Mouse (Mus musculus): Measurements from ENCODE around the gene Gm4792.

DNA sequence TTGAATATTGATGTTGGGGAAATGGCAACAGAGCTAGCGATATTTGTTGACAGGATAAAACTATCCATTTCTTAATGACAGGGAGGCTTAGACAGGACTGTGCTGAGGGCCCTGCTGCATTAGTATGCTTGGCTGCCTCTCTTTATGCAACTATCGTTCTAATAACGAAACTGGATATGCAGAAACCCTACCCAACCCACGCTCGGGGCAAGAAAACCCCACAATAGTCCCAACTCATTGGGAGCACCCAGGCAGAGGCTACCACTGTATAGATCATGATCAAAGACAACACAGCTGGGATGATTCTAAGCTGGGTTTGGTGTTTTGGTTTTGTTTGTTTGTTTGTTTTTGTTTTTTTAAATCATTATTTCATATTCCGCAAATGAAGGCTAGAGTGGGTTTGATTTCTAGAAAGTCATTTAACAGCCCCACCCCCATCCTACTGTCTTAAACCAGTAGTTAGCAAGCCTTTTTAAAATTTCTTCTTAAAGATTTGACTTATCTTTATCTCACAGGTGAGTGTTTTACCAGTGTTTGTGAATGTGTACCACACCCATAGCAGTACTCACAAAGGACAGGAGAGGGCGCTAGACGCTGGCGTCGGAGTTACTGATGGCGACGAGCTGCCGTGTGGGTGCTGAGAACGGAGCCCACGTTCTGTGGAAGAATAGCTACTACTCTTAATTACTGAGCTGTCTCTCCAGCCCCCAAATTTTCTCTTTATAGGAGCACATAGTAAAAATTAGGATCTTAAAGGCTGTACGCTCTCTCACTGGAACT is 34.0 kb upstream of the Gm4792 start:
- TF ChIP-seq CTCF (conservative IDR thresholded peaks at IDR 0.05 in 1 of 2, IDR thresholded peaks at IDR 0.05 in 1 of 2; ENCODE audit: low read depth in 2 of 2, low read length in 2 of 2) = peak; percentile 49 to 50
- no peak for TF ChIP-seq UBTF (IDR thresholded peaks at IDR 0.05; ENCODE audit: low read depth, low read length)
- no peak for TF ChIP-seq E2F4 (IDR thresholded peaks at IDR 0.05; ENCODE audit: insufficient replicate concordance, low read depth, low read length)
- TF ChIP-seq POLR2A (IDR thresholded peaks at IDR 0.05; ENCODE audit: low read depth, low read length) = peak; percentile 46
- TF ChIP-seq BHLHE40 (IDR thresholded peaks at IDR 0.05; ENCODE audit: low read depth, low read length) = peak; percentile 78
- no peak for TF ChIP-seq ELF1 (IDR thresholded peaks at IDR 0.05; ENCODE audit: low read depth, low read length)
- TF ChIP-seq MAX (IDR thresholded peaks at IDR 0.05; ENCODE audit: low read length) = no peak
- TF ChIP-seq TCF12 (IDR thresholded peaks at IDR 0.05; ENCODE audit: low read depth, low read length) = peak; percentile 81
- no peak for TF ChIP-seq GABPA (IDR thresholded peaks at IDR 0.05; ENCODE audit: insufficient replicate concordance, low read depth, low read length)
- peak; percentile 75 for TF ChIP-seq CHD2 (IDR thresholded peaks at IDR 0.05; ENCODE audit: low read length)
- no peak for TF ChIP-seq NRF1 (IDR thresholded peaks at IDR 0.05; ENCODE audit: low read depth, low read length)
- TF ChIP-seq HCFC1 (IDR thresholded peaks at IDR 0.05; ENCODE audit: low read depth, low read length) = no peak
- no peak for TF ChIP-seq MXI1 (IDR thresholded peaks at IDR 0.05; ENCODE audit: low read depth, low read length)
